Mouse (Mus musculus) spleen, postnatal 36 days (tissue): ENCODE data around the gene Rnf144a.
A peak's percentile ranks its signal among the peaks of the same experiment; 100 is the strongest.

Experiments used
- DNase-seq, 2 experiments: peaks; one replicate each; pipeline ENCODE4 v3.0.0; 2022; ENCODE audit warnings: low spot score in 2 of 2, mixed read lengths in 1 of 2

Gene Rnf144a

GRCm38 (mm10) chr12:26410443-26410842 is 4.6 kb downstream of the Rnf144a start:
- DNase-seq: peak; percentile 53 to 60

- DNase-seq: no peak
Observed at GRCm38 (mm10) chr12:26408707-26409106, 6.3 kb downstream of the Rnf144a start.

- DNase-seq: no peak
Observed at GRCm38 (mm10) chr12:26404781-26405702, 10.0 kb downstream of the Rnf144a start.

DNA sequence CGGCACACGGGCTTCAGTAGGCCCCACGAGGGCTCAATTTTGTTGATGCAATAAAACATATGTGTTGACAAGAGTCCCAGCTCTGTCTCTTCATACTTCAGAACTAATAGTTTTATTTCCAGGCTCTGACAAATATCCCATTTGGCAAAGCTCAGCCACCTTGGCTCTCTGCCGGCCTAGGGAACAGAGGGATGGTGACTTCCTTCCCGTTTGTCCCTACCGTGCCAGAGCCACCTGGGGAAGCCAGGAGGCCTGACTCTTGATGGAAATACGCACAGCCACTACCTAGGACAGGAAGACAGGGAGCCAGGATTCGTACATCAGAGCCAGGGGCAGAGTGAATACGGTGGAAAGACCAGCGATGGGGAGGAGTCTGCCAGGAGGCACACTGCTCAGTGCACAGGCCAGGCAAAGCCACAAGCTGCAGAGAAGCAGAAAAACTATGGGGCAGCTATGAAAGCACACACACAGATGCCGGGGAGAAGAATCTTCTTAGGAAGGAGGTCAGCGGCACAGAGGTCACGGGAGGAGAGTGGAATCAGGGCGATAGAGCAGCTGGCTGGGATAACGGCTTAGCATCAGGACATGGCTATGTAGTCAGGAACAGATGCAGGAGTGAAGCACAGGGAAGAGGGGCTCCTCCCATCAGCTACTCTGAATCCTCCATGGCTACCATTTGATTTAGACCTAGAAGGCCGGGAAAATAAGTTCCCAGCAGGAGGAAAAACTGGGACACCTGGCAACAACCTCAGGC is 11.5 kb downstream of the Rnf144a start:
- DNase-seq: no peak

DNA sequence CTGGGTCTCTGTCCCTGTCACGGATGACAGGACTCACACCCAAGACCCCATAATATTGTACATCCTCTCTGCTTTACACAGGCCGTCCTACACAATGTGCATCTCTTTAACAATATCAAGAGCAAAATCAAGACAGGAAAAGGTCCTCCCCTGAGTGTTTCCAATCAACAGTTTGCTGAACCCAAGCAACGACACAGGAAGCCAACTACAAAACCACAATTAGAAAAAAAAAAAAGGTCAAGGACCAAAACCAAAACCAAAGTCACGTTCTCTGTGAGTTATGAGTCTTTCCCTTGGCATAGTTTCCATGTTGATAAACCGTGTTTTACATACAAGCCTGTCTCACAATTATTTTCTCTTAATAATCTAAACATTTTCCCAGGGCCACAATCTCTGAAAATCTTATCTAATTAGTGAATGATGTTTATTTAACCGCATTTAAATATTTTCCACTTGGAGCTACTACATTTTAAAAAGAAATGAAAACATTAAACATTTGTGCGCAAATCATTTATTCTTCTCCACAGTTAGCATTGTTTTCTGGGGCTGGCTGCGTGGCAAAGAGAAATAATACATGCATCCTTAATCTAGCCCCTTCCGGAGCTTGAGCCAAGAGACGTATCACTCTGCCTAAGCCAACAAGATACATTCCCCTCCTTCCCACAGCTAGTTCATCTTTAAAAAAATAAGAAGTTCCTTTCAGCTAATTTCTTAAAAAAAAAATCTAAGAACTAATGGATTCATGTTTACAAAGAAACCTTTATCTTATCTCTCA is 13.2 kb downstream of the Rnf144a start:
- peak; percentile 62 to 72 for DNase-seq

DNA sequence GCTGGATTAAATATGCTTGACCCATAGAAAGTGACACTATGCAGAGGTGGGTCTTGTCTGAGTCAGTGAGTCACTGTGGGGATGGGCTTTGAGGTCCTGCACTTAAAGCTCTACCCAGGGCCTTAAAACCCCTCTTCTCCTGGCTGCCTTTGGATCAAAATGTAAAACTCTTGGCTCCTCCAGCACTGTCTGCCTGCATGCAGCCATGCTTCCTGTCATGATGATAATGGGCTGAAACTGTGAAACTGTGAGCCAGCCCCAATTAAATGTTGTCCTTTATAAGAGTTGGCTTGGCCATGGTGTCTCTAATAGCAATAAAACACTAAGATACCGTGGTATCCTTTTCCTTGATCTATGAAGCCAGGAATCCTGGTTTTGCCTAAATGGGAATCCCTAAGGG is 13.8 kb downstream of the Rnf144a start:
- DNase-seq: no peak

GRCm38 (mm10) chr12:26400762-26401161 is 14.3 kb downstream of the Rnf144a start:
- no peak for DNase-seq

DNA sequence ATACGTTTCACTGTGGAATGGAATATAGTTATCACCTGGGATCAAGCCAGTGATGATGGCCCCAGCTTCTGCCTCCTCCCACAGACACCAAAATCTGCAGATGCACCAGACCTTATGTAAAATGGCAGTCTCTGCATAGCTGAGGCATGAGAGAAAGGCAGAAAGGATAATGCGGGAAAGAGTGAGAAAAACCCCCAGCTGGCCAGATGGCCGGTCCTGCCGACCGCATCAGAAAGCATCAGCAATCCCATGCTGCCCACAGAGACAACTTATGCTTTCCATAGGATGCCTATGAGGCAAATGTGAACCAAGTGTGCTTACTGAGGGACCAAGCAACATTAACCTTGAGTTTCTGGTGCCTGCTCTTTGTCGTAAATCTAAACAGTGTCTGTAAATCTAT is 15.7 kb downstream of the Rnf144a start:
- no peak for DNase-seq

GRCm38 (mm10) chr12:26398597-26398996 is 16.5 kb downstream of the Rnf144a start:
- DNase-seq: peak in 1 of 2 experiments; percentile 31

GRCm38 (mm10) chr12:26394485-26395470 is 20.3 kb downstream of the Rnf144a start:
- no peak for DNase-seq

GRCm38 (mm10) chr12:26393291-26393690 is 21.8 kb downstream of the Rnf144a start:
- DNase-seq: no peak

- no peak for DNase-seq
Observed at GRCm38 (mm10) chr12:26391162-26391561, 23.9 kb downstream of the Rnf144a start.

GRCm38 (mm10) chr12:26387523-26387922 is 27.5 kb downstream of the Rnf144a start:
- DNase-seq: no peak

- DNase-seq: no peak
Observed at GRCm38 (mm10) chr12:26386947-26387346, 28.1 kb downstream of the Rnf144a start.

- DNase-seq: no peak
Observed at GRCm38 (mm10) chr12:26386189-26386588, 28.9 kb downstream of the Rnf144a start.

DNA sequence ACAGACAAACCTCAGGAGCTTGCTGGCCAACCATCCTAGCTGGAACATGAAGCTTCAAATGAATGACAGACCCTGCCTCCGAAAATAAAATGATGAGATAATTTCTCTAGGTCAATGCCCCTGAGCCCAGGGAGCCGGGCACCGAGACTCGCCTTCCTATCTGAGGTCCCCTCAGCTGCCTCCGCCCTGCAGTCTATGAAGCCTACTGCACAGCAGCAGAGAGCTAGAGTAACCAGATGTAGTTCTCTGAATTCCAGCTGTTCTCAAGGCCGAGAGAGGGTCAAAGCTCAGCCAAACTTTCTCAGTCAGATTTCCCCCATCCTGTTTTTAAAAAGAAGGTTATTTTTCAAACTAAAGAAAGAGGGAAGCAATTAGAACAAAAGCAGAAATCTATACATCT is 29.3 kb downstream of the Rnf144a start:
- no peak for DNase-seq

GRCm38 (mm10) chr12:26381730-26382129 is 33.3 kb downstream of the Rnf144a start:
- no peak for DNase-seq

DNA sequence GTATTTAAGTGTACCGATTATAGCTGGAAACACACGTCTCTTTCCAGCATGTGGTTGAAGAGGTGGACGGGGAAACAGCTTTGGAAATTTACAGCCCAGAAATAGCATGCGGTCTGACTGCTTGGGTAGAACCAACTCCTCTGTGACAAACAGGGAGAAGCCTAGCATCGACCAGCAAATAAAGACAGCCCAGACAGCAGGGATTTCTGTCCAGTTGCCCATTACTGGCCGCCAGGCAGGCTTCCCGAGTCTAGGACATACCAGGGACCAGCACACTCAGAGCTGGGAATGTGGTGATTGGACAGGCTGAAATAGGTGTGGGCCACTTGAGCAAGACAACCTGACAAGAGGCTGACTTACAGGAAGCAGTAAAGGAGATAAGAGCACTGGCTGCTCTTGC is 35.3 kb downstream of the Rnf144a start:
- no peak for DNase-seq

DNA sequence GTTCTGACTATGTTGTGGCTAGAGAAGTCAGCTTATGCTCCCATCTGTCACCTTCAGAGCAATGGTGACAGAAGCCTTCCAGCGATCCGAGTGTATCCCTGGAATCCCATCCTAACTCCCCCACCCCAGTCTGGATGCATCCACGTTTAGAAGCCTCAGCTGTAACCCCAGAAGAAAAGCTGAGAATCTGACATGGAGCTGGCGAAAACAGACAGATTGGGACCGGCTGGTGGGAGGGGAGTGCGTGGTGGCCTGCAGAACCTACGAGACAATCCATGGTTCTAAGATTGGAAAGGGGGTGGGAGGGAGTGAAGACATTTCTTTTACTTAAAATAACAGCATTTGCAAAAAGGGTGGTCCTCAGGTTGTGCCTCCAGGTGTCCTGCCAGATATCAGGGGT is 37.4 kb downstream of the Rnf144a start:
- no peak for DNase-seq

DNA sequence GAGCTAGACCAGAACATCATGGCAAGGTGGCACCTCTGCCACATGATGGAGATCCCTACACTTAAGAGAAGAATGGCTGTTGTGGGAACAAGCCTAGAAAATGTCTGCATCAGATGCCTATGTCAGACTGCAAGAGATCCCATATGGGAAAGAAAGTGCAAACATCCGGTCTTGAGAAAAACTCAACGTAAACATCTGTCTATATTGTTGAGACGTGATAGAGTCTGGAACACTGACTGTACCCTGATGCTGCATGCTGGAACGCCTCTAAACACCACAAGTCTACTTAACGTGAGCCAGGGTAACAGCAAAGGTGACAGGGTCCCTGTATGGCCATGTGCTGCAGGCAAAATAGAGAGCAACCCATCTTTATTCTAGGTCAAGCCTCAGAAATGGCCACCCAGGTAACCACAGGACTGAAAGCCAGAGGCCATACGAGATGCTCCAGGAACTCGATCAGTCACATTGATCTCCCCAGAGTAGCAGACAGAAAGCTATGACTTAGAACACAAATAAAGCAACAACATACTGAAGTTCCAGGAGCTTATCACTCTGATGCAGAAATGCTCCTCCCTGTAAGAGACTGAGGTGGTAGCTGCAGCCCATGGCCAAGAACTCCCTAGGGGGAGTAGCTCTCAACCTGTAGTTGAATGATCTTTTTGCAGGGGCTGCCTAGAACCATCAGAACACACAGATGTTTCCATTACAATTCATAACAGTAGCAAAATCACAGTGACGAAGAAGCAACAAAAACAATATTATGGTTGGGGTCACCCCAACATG is 38.3 kb downstream of the Rnf144a start:
- no peak for DNase-seq
